Mouse (Mus musculus) adrenal gland, adult 18-20 months (tissue): Measurements from ENCODE around the gene Gpc6. TPM values are rescaled to one million over a fixed set of nuclear protein-coding genes. Genes with fewer than 3 reads are reported as not detected.

Experiments
- DNase-seq, 2 experiments: peaks; one replicate each; pipeline ENCODE4 v3.0.0; 2021 to 2022; ENCODE audit warnings: low spot score in 2 of 2
- total RNA-seq, 2 experiments: library from RNA; stranded (reverse); gene quantifications; 1 replicate in 1 of 2; 2 replicates in 1 of 2; pipeline ENCODE4 v1.2.3; 2021

The Gpc6 gene
- total RNA-seq, 2 experiments from 2014 or later, result 9.2 to 9.8 TPM

DNA sequence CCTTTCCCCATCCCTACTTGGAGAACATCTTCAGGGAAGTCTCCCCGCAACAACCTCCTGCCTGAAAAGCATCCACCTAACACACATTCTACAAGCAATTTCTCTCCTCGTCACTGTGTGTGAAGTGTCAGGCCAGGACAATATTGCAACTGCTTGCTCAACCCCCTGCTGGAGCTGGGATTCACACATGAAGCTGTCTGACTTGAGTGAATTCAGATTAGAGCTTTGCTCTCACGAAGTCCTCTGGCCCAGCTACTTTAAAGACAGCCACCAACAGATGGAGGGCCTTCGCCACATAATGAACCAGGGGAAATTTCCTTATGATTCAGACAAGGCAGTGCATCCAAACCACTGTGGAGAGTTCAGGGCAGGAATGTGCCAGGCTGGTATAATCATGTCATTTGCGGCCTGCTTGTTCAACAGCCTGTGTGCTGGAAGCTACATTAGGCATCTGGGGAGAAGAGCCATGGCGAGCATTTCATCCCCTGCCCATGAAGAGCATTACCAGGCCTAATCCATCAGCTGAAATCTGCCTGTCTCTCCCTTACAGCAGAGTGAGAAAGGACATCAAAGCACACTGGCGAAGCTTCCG is 858.7 kb downstream of the Gpc6 start:
- DNase-seq, result no peak

DNA sequence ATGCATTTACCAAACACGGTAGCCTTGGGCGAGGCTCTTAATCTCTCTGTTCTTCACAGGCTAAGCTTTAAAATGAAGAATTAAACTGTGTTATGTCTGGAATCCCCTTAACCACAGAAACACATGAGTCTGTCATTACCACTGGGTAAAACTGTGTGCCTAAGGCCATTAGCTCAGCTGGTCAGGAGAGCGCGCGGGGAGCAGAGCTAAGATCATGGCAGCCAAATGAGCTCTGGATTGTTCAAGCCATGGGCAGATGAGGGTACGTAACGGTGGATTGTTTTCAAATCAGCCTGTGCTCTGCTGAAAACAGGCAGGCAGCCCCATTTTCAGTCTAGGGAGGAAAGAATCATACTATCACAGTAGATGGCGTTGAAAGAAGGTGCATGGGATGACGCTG is 859.8 kb downstream of the Gpc6 start:
- DNase-seq, result no peak

DNA sequence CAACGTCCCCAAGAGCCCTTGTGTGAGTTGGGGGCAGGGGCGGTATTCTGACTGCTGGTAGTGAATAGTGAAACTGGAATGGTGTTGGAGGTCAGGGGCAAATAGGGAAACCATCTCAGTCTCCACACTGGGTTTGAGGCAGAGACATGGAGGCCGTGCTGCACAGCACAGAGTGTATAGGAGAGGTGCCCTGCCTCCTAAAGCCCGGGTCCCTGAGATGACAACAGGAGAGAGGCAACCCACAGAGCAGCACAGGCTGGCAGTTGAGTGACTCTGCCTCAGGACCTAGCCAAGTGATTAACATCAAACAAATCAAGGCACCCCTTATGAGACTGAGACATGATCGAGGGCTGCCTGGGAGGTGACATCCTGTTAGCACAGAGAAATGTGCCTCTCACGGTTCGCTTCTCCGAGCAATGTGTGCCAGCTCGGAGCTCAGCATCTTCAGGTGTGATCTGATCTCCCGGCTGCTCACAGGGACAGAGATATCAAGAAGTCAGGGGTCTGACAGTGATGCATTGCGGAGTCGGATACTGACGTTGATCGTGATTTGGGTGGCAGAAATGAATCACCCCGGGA is 860.5 kb downstream of the Gpc6 start:
- DNase-seq, result no peak

DNA sequence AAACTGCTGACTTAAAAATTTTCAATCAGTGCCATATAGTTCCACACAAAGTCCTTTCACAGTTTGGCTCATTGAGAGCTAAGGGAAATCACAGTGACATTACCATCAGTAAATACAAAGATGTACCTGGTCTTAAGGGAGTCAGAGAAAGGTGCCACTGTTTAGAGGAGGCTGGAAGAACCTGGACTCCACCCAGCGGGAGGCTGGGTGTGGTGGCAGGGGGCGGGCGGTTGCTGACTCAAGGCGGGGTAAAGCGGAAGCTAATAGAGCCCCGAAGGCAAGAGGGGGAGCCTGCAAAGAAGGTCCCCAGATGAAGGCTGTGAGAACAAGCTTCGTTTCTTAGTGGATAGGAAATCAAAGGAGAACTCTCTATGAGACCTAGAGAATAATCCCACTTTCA is 861.5 kb downstream of the Gpc6 start:
- DNase-seq, result no peak

DNA sequence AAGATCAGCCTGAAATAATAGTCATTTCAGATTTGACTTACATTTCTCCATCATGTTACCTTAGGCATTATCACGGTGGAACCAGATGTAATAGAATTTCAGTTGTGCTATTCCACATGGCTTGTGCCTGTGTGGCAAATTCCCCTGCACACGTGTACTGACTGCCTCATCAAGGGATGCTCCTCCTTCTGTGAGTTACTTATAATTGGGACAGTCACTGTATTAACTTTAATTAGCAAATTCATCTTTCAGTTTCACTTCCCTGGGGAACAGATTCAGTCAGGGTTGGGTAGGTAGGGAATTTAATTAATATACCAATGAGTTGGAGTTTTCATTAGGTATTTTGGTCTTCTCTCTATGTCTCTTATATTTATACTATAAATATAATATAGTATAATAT is 869.8 kb downstream of the Gpc6 start:
- no peak for DNase-seq

DNA sequence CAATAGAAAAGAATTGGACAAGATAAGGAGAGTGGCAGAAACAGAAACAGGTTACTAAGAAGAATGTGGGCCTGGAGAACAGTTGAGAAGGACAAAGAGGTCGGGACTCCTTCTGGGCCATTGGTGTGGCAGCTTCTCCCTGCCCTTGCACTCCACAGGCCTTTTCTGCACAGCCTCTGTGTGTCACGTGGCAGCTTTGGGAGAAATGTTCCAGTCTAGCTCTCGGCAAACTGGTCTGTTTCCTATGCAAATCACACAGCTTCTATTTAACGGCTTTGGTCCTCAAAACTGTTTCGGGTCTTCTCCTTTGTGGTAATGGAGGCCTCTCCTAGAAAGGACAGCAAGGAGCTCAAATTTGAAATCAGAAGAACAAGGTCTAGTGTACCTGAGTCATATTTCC is 871.5 kb downstream of the Gpc6 start:
- no peak for DNase-seq

DNA sequence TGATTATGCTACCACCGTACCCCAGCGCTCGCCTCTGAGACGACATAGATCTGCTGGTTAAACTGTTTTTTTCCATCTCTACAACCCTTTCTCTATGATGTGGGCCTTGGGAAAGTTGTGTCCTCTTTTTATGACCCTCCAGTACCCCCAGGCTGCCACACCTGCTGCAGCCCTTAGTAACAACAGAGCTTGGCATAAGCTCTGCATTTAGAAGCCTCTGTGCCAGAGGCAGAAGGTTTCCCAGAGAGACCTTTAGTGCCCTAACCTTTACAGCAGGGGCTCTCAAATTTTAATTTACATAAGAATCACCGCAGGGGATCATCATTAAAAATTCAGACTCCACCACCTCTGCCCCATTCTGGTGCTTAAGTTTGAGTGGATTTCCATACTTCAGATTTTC is 875.3 kb downstream of the Gpc6 start:
- no peak for DNase-seq

DNA sequence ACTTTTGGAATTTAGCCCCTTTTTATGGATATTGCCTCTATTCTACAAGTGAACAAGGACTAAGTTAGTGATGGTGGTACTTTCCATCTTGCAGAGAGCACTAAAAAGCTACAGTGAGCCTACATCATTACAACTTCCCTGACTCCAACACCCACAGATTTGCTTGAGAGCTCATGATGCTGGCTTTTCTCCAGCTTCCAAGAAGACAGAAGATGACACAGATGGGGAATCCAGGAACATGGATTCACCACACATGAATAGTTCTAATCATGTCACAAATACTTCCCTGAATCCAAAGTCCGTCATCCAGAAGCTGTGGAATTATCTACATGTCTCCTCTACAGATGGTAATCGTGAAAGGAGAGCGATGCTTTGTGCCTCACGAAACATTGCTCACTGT is 882.7 kb downstream of the Gpc6 start:
- no peak for DNase-seq

DNA sequence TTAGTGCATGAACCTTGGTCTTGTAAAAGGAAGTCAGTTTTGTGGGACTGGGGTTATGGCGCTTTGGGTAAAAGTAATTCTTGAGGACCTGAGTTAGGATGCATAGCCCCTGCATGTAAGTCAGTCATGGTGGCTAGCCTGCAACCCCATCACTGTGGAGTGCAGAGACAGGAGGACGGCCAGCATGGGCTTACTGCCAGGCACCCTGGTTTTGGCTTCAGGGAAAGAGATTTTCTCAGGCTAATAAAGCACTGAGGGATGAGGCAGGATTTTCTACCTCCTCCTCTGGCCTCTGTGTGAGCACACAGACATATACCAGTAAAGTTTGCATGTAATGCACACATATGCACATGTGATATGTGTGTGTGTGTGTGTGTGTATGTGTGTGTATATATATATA is 883.2 kb downstream of the Gpc6 start:
- DNase-seq, result no peak

DNA sequence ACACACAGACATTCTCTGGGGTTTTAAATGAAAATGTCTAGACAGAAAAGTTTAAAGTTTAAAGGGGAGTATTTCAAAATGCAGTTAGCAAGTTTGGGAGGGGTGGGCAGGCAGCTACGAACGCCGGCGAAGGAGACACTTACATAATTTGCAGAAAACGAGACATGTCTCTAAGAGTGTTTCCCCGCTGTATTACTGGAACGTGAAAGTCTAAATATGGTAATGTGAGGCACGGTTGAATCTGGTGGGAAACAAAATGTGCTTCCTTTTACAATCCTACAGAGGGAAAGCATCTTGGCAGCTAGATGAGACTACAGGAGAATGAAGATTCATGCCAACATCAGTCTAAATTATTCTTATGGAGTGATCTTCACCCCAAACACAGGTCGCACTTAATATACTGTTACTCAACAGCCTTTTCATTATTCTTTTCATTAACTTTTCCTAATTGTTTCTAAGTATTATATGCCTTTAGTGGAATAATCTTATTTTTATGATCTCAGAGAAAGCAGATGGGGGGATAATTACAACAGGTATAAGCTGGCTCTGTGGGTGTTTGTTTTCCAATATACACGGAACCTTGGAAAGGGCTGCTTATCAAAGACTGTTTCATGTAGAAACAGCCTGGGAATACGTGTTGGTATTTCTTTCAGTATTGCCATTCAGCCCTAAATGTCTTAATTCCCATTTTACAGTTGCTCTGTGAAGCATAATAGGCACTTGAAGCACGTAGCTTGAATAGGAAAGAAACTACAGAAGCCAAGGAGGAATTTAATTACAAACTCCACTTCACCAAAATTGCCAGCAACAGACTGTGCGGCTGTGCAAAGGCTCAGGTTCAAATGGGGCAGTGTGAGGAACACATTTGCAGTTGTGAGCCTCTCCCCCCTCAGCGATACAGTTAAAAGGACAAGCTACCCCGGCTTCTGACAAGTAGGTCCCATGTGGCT is 885.5 kb downstream of the Gpc6 start:
- DNase-seq, result no peak

DNA sequence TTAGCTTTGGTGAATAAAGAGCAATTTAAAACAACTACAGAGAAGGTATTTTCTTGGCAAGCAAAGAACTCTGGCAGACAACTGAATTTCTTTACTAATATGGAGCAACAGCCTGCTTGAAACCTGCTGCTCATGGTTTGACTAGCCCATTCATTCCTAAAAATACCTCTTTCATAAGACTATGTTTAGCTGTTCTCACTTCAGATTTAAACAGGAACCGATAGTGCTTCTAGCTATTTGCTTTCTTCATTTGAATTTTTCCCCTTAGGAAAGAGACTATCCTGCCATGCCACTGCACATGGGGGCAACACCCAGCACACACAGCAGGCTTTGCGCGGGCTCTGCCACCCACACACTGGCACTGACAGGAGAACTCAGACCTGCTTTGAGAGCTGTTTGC is 888.4 kb downstream of the Gpc6 start:
- DNase-seq, result no peak

DNA sequence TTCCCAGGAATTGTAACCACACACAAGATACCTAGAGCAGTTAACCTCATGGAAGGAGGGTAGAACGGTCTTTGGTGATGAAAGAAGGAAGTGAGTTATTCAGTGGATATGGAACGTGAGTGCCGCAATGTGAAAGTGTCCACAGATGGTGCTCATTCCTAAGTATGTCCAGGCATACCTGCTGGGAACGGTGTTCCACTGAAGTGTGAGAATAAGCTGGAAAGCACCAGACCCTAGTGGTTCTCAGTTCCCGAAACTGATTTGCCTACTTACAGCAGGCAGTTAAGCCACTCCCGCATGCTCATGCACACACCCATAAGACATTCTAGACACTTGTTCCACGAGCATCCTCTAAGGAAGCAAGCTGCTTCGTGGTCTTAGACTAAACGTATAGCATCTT is 890.9 kb downstream of the Gpc6 start:
- no peak for DNase-seq

DNA sequence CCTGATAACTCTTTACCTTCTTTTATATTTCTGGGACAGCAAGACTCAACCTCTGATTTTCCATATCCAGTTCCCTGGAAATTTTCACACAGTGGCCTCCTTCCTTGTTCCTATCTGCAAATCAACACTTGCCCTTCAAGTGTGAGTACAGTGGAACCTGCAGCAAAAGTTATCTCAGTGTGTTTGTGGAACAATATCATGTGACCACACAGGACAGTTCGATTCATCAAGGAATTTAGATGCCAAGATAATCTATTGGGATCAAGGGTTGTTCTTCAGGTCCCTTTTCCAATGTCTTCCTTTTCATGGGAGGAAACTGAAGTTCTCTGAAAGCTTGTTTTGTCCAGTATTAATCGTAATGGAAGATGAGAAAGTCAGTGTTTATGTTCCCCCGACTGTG is 891.6 kb downstream of the Gpc6 start:
- no peak for DNase-seq

DNA sequence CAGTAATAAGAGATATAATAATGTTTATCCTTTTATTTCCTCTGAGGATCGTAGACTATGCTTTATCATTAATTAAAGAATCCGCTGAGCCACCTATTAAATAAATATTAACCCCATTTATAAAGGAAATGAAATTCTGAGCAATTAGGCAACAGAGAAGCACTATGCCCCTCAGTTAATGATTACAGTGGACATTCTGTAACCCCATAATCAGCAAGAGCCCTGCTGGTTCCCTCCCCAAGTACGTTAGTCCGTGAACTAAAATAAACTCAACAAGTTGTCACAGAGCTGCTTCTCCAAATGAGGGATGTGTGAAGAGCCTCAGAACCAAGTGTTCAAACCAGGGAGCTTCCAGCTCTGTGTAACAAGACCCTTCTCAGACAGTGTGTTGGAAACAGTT is 892.1 kb downstream of the Gpc6 start:
- DNase-seq, result no peak

DNA sequence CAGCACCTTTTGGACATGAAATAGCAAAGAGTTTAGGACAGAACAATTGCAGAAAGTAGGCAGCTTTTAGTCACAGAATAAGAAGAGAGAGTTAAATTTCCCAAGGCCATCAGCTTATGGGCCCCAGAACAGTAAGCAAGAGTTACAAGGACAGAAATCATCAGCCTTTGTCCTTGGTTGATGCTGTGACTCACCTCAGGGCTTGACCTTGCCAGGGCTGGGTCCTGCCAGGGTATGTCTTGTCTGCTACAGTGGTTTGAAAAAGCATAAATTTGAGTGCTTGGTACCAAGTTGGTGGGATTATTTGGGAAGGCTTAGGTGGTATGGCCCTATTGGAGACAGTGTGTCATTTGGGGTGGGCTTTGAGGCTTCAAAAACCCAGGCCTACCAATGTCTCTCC is 899.4 kb downstream of the Gpc6 start:
- DNase-seq, result peak; percentile 23 to 34

DNA sequence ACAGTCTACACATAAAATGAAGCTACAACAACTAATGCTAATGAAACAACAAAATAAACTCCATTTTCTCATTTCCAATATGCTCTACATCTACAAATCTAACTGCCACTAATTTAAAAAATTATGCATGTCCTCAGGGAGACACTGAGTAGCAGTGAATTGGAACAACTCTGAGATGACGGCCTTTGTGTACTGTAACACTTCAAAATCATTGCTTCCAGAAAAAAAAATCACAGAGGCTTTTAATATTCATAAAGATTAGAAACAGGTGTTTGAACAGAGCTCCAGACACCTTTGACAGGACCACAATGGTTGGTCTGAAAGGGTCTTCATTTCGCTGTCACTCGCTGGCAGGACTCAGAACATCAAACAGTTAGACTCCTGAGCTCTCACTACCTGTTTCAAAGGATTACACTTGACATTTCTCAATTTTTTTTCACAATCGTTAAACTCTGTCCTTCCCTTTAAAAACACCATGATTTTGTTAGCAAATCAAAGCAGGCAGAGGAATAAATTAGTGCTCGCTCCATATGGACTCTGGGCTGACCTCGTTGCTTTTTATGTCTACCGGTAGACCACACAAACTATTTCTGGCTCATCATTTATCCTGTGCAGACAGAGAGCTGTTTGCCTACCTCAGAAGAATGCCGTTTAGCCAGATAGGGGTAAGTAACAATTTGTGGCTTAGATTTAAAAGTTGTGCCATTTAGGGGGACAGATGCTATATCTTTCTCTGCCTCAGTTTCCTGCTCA is 901.4 kb downstream of the Gpc6 start:
- DNase-seq, result no peak

DNA sequence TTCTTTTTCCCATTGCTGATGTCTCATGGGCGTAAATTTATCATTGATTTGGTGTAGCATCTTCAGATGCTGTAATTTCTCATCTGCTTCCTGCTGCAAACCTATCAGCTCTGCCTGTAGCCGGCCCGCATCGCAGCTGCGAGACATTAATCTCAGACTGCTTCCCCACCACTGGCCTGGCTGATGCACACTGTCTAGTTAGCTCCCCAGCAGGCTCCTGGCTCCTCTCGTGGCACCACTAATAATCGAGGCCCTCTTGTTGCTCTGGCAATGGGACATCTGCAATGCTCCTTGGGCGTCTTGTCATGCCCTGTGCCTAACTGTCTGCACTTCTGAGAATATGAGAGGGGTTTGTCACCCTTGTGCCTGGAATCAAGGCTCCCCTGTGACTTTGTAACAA is 906.2 kb downstream of the Gpc6 start:
- no peak for DNase-seq

DNA sequence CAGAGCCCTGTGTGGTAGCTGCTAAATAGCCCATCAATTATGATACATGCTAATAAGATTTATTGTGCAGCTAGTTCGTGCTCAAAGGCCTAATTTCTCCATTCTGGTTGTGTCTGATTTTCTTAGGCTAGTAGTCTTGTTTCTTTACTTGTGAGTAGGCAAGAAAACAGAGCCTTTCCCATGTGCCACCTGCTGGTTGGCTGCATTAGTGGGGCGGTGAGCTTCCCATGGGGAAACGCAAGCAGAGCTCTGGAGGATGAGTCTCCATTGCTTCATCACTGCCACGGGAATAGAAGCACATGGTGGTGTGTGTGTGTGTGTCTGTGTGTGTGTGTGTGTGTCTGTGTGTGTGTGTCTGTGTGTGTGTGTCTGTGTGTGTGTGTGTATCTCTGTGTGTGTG is 906.6 kb downstream of the Gpc6 start:
- DNase-seq, result peak; percentile 32 to 35

DNA sequence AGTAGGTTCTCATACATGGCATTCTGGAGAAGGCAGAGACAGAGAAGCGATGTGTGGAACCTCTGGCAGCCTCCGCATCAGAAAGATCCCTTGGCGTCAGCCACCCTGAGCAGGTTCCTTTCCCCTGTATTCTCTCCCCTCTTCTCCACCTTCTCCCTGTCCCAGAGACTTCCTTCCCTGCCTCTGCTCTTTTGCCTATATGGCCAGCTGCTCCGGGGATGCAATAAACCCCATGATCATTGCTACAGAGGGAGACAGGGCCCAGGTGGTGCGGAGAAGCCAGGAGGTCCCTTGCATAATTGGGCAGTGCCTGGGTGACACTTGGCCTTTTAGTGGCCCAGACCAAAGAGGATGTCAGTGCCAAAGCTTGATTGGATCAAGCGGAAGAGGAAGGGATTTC is 910.4 kb downstream of the Gpc6 start:
- no peak for DNase-seq

DNA sequence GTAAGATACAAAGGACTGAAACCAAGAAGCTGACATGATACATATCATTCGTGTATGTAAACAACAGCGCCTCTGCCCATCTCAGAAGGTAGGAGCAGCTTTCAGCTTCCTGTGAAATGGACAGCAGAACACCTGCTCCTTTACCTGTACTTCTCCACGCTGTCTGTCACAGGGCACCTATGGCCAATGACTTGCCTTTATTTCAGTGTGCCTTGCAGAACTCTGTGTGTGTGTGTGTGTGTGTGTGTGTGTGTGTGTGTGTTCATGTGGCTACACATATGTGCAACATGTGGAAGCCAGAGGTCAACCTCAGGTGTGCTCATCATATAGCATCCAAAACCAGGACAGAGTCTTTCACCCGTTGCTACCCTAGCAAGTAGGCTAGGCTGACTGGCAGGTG is 911.9 kb downstream of the Gpc6 start:
- DNase-seq, result no peak

DNA sequence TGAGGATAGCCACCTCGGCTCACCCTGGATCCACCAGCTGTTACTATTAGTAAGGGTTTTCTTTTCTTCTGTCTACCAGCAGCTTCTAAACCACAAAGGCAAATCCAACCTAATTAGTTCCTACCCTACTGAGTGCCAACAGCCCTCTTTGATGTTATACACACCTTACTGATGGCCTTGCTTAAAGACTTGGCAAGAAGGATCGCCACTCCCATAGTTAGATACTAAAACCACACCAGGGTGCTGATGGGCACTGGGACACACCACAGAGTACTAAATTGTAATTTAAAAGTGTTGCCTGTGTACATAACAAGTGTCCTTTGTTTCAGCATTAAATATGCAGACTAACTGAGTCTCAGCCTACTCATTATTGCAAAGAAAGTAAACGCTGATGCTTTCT is 912.6 kb downstream of the Gpc6 start:
- DNase-seq, result no peak

DNA sequence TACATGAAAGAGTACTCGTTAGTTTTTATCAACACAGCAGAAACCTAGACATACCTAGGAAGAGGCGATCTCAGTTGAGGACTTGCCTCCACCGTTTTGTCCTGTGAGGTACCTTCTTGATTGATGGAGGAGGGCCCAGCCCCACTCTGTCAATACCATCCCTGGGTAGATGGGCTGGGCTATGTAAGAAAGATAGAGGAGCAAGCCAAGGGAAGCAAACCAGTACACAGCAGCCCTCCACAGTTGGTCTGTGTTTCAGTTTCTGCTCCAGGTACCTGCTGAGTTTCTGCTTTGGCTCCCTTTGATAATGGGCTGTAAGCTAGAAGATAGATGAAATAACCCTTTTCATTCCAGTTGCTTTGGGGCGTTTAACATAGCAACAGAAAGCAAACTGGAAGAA is 916.1 kb downstream of the Gpc6 start:
- DNase-seq, result no peak
